Mouse (Mus musculus) layer of hippocampus, postnatal 10 days (tissue): ENCODE results near the gene Arpc5. TPM values are rescaled to one million over a fixed set of nuclear protein-coding genes. Genes with fewer than 3 reads are reported as not detected.

Experiments
- DNase-seq, 2 experiments: peaks; one replicate each; pipeline ENCODE4 v3.0.0; 2021; ENCODE audit warnings: low spot score in 2 of 2
- total RNA-seq, 2 experiments: library from RNA; stranded (reverse); gene quantifications; 2 replicates each; pipeline ENCODE4 v1.2.3; 2021

The Arpc5 gene
- total RNA-seq, 2 experiments from 2014 or later, result 272 to 278 TPM

DNA sequence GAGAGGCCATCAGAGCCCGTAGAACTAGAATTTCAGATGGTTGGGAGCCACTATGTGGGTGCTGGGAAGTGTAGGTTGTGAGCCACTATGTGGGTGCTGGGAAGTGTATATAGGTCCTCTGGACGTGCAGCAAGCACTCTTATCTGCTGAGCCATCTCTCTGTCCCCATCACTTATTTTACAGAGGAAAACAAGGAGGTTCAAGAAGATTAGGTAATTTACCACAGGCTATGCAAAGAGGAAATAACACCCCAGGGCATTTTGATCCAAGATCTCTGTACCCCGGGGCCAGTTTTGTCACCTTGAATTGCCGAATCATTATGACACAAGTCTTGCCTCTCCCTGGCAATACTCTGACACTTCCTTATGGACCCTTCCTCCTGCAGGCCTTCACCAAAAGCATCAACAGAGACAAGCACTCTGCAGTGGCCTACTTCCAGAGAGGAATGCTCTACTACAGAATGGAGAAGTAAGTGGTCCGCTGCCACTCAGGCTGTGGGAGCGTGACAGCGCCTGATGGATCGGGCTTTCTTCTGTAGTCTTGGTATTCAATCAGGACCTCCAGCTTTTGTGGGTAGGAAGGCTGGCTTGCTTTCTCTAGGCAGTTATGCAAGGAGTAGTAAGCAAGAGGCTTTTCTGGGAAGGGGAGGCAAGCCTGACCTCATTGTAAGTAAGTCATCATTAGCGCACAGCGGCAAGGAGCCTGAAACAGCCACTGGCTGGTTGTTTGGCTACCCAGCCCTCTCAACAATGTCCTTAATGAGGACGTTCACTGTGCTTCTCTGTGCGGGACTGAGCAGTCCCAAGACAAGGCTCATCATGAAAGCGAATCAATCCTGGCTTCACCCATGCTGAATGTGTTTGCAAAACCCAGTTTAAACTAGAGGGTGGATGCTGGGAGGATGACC is 44.4 kb downstream of the Arpc5 start:
- no peak for DNase-seq

- no peak for DNase-seq
Observed at GRCm38 (mm10) chr1:152815265-152815701, 48.9 kb downstream of the Arpc5 start.

DNA sequence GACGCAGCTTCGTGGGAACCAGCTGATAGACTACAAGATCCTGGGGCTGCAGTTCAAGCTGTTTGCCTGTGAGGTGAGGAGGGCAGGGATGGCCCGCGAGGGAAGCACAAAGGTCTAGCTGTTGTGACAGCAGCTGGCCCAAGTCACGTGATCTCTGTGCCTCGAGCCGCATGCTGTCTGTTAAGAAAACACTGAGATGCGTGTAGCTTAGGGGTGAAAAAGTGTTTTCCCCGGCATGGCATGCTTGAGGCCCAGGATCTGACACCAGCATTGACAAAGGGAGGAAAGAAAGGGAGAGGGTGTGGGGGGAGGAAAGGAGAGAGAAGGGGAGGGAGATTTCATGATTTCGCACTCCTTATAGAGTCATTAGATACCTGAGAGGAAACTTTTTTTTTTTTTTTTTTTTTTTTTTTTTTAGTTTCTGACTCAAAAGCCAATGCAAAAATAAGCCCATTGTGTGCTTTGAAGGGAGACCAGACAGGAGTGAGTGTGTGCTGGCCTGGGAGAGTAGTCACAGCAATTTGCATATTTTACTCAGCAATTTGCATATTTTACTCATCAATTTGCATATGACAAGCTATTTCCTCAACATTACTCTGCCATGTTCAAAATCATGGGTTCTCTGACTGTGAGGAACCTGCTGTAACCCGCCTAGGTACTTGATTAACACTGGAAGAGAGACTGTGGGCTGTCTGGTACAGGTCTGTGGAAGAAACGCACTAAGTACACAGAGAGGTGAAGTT is 50.9 kb downstream of the Arpc5 start:
- DNase-seq, result no peak

GRCm38 (mm10) chr1:152817794-152818193 is 51.5 kb downstream of the Arpc5 start:
- peak in 1 of 2 experiments; percentile 39 for DNase-seq

GRCm38 (mm10) chr1:152819558-152819957 is 53.2 kb downstream of the Arpc5 start:
- DNase-seq, result no peak

DNA sequence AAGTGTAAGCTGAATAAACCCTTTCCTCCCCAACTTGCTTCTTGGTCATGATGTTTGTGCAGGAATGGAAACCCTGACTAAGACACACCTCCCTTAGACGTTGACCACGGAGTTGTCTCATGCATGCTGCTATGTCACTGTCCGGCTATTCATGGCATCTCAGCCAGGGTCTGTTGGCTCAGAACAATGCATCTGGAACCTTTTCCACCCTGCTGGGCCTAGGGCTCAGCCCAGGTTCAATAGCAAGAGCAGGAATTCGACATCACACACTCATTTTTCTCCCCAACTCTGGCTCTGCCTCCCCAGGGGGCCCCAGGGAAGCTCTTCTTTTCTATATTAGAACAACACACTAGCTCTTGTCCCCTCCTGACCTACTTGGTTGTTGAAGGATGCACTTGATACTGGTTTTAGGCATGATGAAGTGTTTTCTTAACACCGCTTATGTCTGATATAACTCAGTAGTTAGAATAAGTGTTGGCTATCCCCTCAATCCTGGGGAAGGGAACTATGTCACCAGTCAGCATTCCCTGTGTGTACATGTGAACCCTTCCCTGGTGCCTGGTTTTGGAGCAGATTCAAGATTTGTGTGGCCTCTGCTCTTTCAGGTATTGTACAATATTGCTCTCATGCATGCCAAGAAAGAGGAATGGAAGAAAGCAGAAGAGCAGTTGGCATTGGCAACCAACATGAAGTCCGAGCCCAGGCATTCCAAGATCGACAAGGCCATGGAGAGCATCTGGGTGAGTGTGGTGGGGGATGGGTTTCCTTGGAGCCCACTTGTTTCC is 54.8 kb downstream of the Arpc5 start:
- DNase-seq, result no peak

DNA sequence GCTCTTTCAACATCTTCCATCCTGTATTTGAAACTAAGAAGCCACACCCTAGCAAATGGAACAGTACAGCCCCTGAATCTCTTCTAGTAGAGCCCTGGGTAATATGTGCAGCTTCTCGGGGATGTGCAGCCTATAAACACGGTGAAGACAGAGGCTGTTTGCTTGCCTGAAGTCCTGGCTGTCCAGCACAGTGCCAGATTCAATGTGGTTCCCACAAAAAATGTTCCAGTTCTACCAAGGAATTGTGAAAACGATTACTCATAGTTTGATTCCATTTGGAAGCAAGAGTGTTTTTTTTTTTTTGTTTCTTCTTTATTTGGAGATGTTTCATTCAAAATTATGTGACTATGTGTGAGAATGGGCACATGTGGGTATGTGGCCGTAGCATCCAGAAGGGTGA is 55.4 kb downstream of the Arpc5 start:
- DNase-seq, result no peak

DNA sequence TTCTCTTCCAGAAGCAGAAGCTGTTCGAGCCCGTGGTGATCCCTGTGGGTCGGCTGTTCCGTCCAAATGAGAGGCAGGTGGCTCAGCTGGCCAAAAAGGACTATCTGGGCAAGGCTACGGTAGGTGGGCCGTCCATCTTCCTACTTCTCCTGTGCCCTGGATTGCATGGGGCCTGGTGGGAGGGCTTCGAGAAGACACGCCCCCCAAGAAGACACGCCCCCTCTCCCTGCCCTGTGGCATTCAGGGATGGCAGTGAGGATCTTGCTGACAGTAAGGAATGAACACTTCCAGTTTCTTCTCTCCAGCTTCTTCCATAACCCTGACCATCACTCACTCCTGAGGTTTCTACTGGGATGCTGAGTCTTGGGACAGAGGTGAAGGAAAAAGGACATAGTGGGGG is 57.9 kb downstream of the Arpc5 start:
- no peak for DNase-seq

Other genes starting within 250 kb of the Arpc5 start
- not detected for gene Apobec4, start 16.0 kb upstream of the Arpc5 start, total RNA-seq
- 10 to 100 TPM; 63.9 to 67.0 TPM for gene Rgl1, start 191 bp upstream of the Arpc5 start, total RNA-seq
- 1 to 10 TPM; 2.3 to 3.7 TPM for gene Ncf2, start 33.7 kb downstream of the Arpc5 start, total RNA-seq
- gene Smg7, start 136.1 kb downstream of the Arpc5 start, total RNA-seq, result 10 to 100 TPM; 70.1 to 78.8 TPM
- gene Nmnat2, start 188.5 kb downstream of the Arpc5 start, total RNA-seq, result 100 to 1,000 TPM in 1 of 2 experiments, 10 to 100 TPM in 1; 99.2 to 106 TPM